Mouse (Mus musculus) cerebellum, adult 9-10 months (tissue): ENCODE measurements around the gene Zdhhc7.
A peak's percentile ranks its signal among the peaks of the same experiment; 100 is the strongest.

ENCODE experiments used
- DNase-seq: peaks from one replicate; pipeline ENCODE4 v3.0.0; 2022

The Zdhhc7 gene

DNA sequence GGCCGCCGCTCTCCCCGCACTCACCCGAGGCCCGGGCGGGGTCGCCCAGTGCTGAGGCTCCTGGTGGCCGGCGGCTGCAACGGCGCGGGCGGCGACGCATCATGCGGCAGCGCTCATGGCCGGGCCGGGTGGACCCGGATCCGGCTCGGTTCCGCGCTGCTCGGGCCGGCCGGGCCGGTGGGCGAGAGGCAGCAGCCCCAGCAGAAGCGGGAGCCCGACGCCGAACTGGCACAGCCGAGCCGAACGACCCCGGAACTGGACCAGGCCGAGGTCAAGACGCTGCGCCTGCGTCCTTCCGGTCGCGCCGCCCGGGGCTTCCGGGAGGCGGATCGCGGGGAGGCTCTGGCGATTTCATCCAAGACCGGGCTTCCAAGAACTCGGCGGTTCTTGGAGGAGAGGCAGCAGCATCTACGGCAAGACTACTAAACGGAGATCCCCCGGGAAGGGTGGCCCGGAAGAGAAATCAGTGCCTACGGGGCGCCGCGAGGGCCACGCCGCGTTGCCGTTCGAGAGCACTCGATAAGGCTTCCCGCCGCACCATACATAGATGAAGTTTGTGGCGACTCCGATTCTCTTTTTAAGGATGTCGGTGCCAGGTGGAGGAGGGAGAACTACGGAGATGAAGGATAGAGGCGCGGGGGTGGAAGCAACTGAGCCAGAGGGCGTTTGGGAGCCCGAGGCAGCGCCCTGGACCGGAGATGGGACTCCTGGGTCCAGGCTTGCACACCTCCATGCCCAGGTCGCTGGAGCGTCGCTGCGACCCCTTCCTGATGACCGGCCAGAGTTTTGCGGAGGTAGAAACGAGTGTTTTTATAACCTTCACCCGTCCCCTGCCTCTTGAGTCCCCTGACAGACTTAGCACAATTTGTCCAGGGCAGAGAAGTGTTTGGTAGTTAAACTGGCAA lies at the start of gene Zdhhc7:
Zdhhc7 (minus strand) TSS at position 415 of the 905 bp plus-strand sequence.
- DNase-seq = peak; percentile 77

- DNase-seq = no peak
These were observed 48.7 kb upstream of the Zdhhc7 start for GRCm38 (mm10) chr8:120150028-120150427.

DNA sequence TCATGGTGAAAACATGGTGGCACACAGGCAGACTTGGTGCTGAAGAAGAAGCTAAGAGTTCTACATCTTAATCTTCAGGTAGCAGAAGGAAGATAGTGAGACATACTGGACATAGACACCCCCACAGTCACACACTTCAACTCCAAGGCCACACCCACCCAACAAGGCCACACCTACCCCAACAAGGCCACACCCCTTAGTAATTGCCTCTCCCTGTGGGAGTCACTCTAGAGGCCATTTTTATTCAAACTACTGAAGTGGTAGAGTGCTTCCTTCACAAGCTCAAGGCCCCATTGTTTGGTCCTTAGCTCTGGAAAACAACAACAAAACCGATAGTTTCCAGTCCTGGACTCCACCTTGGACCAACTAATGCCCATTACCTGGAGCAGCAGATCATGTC lies 44.8 kb upstream of the Zdhhc7 start:
- no peak for DNase-seq

- DNase-seq = peak; percentile 81
These were observed 43.5 kb upstream of the Zdhhc7 start for GRCm38 (mm10) chr8:120144652-120145301.

GRCm38 (mm10) chr8:120143911-120144651 lies 42.8 kb upstream of the Zdhhc7 start:
- DNase-seq = peak; percentile 71

- DNase-seq = no peak
These were observed 39.5 kb upstream of the Zdhhc7 start for GRCm38 (mm10) chr8:120140769-120141168.

GRCm38 (mm10) chr8:120138958-120139357 lies 37.7 kb upstream of the Zdhhc7 start:
- DNase-seq = no peak

GRCm38 (mm10) chr8:120136618-120137017 lies 35.3 kb upstream of the Zdhhc7 start:
- peak; percentile 83 for DNase-seq

DNA sequence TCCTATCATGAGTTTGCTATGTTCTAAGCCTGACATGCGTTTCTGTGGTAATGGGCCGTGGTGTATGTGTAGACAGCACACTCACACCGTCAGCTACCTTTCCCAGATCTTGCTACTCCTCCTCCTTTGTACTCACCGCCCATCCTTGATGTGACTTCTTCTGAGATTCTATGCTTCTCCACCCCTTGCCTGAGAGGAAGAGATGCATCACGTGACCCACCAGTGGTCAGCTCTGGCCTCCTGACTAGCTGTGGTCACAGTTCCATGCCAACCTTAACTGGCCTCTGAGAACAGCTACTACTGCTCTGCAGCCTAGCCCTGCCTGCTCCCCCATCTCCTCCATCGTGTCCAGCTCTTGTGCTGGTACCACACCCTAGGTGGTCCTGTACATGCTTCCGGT lies 34.4 kb upstream of the Zdhhc7 start:
- no peak for DNase-seq

GRCm38 (mm10) chr8:120133169-120133568 lies 31.9 kb upstream of the Zdhhc7 start:
- DNase-seq = peak; percentile 97

GRCm38 (mm10) chr8:120131158-120131557 lies 29.9 kb upstream of the Zdhhc7 start:
- DNase-seq = no peak

- DNase-seq = no peak
These were observed 28.3 kb upstream of the Zdhhc7 start for GRCm38 (mm10) chr8:120129547-120129946.

DNA sequence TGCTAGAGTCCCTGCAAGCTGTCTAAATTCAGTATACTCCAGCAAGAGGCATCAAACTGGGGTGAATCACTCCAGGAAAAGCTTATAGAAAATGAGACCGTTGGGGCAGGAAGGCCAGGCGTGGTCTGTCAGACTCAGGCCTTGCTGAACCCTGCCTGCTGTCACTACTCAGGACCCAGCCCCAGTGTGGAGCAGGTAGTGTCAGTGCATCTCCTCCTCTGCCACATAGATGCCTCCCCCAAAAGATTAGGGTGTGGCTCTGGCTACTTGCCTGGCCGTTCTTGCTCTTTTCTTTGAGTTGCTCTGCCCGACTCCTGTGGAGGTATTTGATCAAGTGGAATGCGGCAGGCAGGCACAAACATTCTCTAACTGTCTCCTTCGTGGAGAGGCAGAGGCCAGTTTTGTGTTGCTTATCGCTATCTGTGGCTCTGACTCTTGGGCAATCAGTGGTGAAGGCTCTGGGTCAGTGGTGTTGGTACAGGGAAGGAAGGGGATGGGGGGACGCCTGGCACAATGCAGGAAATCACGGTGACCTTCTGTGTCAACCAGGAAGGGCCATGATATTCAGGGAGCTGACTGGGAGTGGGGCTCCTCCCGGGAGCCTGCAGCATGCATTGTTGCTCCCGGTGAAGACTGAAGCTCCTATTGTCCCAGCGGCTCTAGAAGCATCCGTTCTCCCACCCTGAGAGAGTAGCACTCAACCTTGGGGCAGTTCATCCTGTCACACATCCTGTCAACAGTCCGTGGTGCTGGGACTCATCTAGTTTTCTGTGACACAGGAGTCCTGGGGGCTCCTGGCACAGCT lies 25.3 kb upstream of the Zdhhc7 start:
- DNase-seq = no peak

DNA sequence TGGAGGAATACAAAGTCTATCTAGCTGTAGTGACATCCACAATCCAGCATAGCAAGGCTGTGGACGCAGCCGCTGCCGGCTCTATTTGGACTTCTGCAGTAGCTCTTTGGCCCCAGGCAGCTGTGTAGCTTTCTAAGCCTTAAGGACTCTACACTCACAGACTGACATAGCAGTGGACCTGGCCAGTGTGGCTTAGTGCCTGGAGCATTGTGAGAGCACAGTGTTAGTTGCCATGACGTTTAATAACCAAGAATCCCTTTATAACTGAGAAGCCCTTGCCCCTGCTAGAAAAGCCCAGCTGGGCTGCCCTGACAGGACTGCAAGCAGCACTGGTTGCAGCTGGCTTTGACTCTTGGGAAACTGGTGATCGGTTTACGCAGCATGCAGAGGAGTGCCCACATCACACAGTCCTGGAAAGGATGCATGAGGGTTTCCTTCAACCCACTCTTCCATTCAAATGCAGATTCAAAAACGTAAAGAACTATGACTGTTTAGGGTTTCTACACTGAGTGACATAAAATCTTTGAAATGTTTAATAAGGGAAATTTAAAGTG lies 23.6 kb upstream of the Zdhhc7 start:
- DNase-seq = no peak

GRCm38 (mm10) chr8:120124261-120124660 lies 23.0 kb upstream of the Zdhhc7 start:
- DNase-seq = no peak

- no peak for DNase-seq
These were observed 19.7 kb upstream of the Zdhhc7 start for GRCm38 (mm10) chr8:120120951-120121350.

GRCm38 (mm10) chr8:120119931-120120330 lies 18.6 kb upstream of the Zdhhc7 start:
- no peak for DNase-seq

DNA sequence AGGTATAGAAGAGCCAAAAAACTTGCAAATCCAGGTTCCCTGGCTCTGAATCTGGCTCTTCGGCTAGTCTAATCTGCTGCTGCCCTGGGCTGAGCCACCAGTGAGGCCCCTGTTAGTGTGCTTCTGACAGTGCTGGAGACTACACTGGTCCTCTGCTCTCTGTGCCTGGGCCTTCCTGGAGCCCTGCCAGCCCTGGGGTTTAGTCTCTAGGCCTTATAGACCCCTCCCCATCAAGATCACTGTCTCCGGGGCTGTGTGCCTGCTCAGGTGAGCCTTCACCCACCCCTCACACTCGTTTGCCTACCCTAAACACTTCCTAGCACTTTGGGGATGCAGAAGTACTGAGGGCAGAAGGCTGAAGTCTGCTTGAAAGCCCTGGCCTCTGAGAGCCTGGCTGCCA lies 18.1 kb upstream of the Zdhhc7 start:
- no peak for DNase-seq

- DNase-seq = no peak
These were observed 17.6 kb upstream of the Zdhhc7 start for GRCm38 (mm10) chr8:120118847-120119246.

GRCm38 (mm10) chr8:120118162-120118561 lies 16.9 kb upstream of the Zdhhc7 start:
- no peak for DNase-seq

DNA sequence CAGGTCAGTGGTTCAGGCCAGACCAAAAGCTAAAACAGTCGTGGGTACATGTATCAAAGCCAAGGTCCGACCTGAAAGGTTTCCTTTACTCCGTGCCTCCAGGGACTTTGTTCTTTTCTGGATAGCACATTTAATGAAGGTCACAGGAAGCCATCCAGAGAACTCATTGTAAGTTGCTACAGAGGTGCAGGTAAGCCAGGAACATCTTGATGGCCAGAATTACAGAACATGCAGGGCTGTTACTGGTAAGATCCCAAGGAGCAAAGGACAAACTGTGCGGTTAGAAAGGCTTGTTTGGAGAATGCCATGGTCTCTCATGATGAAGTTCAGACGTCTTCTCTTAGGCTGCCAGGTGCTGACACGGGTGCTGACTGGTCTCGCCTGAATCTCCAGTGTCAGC lies 15.3 kb upstream of the Zdhhc7 start:
- DNase-seq = no peak

GRCm38 (mm10) chr8:120114315-120114841 lies 13.1 kb upstream of the Zdhhc7 start:
- DNase-seq = peak; percentile 75
